Mouse (Mus musculus) hindbrain, embryonic 13.5 days (tissue): Measurements from ENCODE around the gene Ppp1r17. TPM values are rescaled to one million over a fixed set of nuclear protein-coding genes. Genes with fewer than 3 reads are reported as not detected.

Experiments used
- ATAC-seq: fragments of 200-750 bp; cut with Nextera tagmentation; 2 replicates; pipeline ENCODE4 v1.8.0; 2017; ENCODE audit warnings: moderate TSS enrichment; ENCODE audit not compliant: low FRiP score
- H3K27ac ChIP-seq: fragments of 300-500 bp; sonication (generic); 2 replicates; pipeline ENCODE4 v1.5.1; 2015; ENCODE audit warnings: inconsistent platforms, mild to moderate bottlenecking, moderate library complexity
- H3K27me3 ChIP-seq: fragments of 300-500 bp; sonication (generic); 2 replicates; pipeline ENCODE4 v1.6.1; 2015; ENCODE audit warnings: mild to moderate bottlenecking, inconsistent platforms
- H3K36me3 ChIP-seq: fragments of 300-500 bp; sonication (generic); 2 replicates; pipeline ENCODE4 v1.6.1; 2015; ENCODE audit warnings: mild to moderate bottlenecking, inconsistent platforms
- H3K4me1 ChIP-seq: fragments of 300-500 bp; sonication (generic); replicated peaks from 2 replicates; pipeline ENCODE4 v1.6.1; 2015; ENCODE audit warnings: inconsistent platforms
- H3K4me2 ChIP-seq: fragments of 300-500 bp; sonication (generic); 2 replicates; pipeline ENCODE4 v1.6.1; 2015; ENCODE audit warnings: inconsistent platforms, mild to moderate bottlenecking, moderate library complexity
- H3K4me3 ChIP-seq: fragments of 300-500 bp; sonication (generic); 2 replicates; pipeline ENCODE4 v1.5.1; 2015; ENCODE audit warnings: mild to moderate bottlenecking, inconsistent platforms
- H3K9ac ChIP-seq: fragments of 300-500 bp; sonication (generic); 2 replicates; pipeline ENCODE4 v1.6.1; 2015; ENCODE audit warnings: mild to moderate bottlenecking, inconsistent platforms
- H3K9me3 ChIP-seq: fragments of 300-500 bp; sonication (generic); 2 replicates; pipeline ENCODE4 v1.6.1; 2016; ENCODE audit warnings: inconsistent platforms
- WGBS: fragments of 180-500 bp; shearing (Covaris S2); methylation state at CpG from one replicate; pipeline ENCODE4 v1.1.7; 2015; 5-methylcytosine and 5-hydroxymethylcytosine counted together
- polyA plus RNA-seq: library from polyadenylated mRNA; unstranded; fragments of >200 nt; fragmentation: Nextera tagmentation; extraction: Ambion mirVana; gene quantifications from 2 replicates; pipeline ENCODE4 v1.2.1, GENCODE M21; 2015

Ppp1r17 gene
- polyA plus RNA-seq, 1 experiment from 2014 or later = 11.1 TPM

GRCm38 (mm10) chr6:56044270-56044669 lies 27.0 kb downstream of the Ppp1r17 start:
- H3K9me3 ChIP-seq = no peaks in the 10 kb centered on the region
- H3K27ac ChIP-seq = no peak overlapping the region
- no peak overlapping the region for H3K9ac ChIP-seq
- peaks cover 7% of the 10 kb centered on the region; the same call in 1 of the 2 replicates for H3K4me1 ChIP-seq
- H3K4me2 ChIP-seq = no peak overlapping the region
- H3K36me3 ChIP-seq = no peaks in the 10 kb centered on the region
- ATAC-seq = 0 out of 2 replicates have a peak, but pooled peaks have one; percentile 37
- no peak overlapping the region for H3K4me3 ChIP-seq
- H3K27me3 ChIP-seq = no peaks in the 10 kb centered on the region
- WGBS = 31% methylated on average over 5 of the region's 5 CpGs

GRCm38 (mm10) chr6:56044716-56045115 lies 27.4 kb downstream of the Ppp1r17 start:
- H3K36me3 ChIP-seq = no peaks in the 10 kb centered on the region
- 36% methylated on average over 1 of the region's 1 CpGs for WGBS
- no peaks in the 10 kb centered on the region for H3K27me3 ChIP-seq
- ATAC-seq = peak; percentile 36
- no peak overlapping the region for H3K4me3 ChIP-seq
- H3K4me2 ChIP-seq = no peak overlapping the region
- no peaks in the 10 kb centered on the region for H3K9me3 ChIP-seq
- H3K27ac ChIP-seq = peak overlapping the region; percentile 41; the same call in 1 of the 2 replicates
- H3K4me1 ChIP-seq = peaks cover 7% of the 10 kb centered on the region; the same call in 1 of the 2 replicates
- H3K9ac ChIP-seq = no peak overlapping the region

GRCm38 (mm10) chr6:56048580-56048979 lies 31.3 kb downstream of the Ppp1r17 start:
- Histone ChIP-seq H3K9ac (no peak overlapping the region), H3K4me1 (peaks cover 7% of the 10 kb centered on the region; the same call in 1 of the 2 replicates), H3K4me3 (no peak overlapping the region), H3K9me3 (no peaks in the 10 kb centered on the region), H3K27me3 (no peaks in the 10 kb centered on the region), H3K36me3 (no peaks in the 10 kb centered on the region), H3K27ac (no peak overlapping the region), H3K4me2 (no peak overlapping the region)
- ATAC-seq = no peak
- 92% methylated on average over 3 of the region's 3 CpGs for WGBS

- no peaks in the 10 kb centered on the region for H3K27me3 ChIP-seq
- no peaks in the 10 kb centered on the region for H3K36me3 ChIP-seq
- peaks cover 6% of the 10 kb centered on the region; the same call in 1 of the 2 replicates for H3K4me1 ChIP-seq
- H3K9me3 ChIP-seq = no peaks in the 10 kb centered on the region
- H3K9ac ChIP-seq = no peak overlapping the region
- H3K27ac ChIP-seq = no peak overlapping the region
- WGBS = 37% methylated on average over 4 of the region's 4 CpGs
- ATAC-seq = peak; percentile 81
- no peak overlapping the region for H3K4me3 ChIP-seq
- no peak overlapping the region for H3K4me2 ChIP-seq
These were observed 31.8 kb downstream of the Ppp1r17 start for GRCm38 (mm10) chr6:56049104-56049503.

- Histone ChIP-seq H3K27ac (no peak overlapping the region), H3K9me3 (no peaks in the 10 kb centered on the region), H3K4me2 (no peak overlapping the region), H3K36me3 (no peaks in the 10 kb centered on the region), H3K4me3 (no peak overlapping the region), H3K9ac (no peak overlapping the region), H3K27me3 (no peaks in the 10 kb centered on the region), H3K4me1 (no peaks in the 10 kb centered on the region)
- ATAC-seq = 0 out of 2 replicates have a peak, but pooled peaks have one; percentile 30
These were observed 46.4 kb downstream of the Ppp1r17 start for GRCm38 (mm10) chr6:56063736-56064135.

GRCm38 (mm10) chr6:56066632-56067282 lies 49.5 kb downstream of the Ppp1r17 start:
- no peaks in the 10 kb centered on the region for H3K4me1 ChIP-seq
- no peak overlapping the region for H3K4me3 ChIP-seq
- no peaks in the 10 kb centered on the region for H3K9me3 ChIP-seq
- H3K27me3 ChIP-seq = no peaks in the 10 kb centered on the region
- no peak overlapping the region for H3K4me2 ChIP-seq
- H3K36me3 ChIP-seq = no peaks in the 10 kb centered on the region
- H3K27ac ChIP-seq = no peak overlapping the region
- ATAC-seq = peak; percentile 82
- 47% methylated on average over 5 of the region's 5 CpGs for WGBS
- no peak overlapping the region for H3K9ac ChIP-seq

GRCm38 (mm10) chr6:56068516-56068915 lies 51.2 kb downstream of the Ppp1r17 start:
- no peaks in the 10 kb centered on the region for H3K4me1 ChIP-seq
- no peak for ATAC-seq
- no peak overlapping the region for H3K9ac ChIP-seq

GRCm38 (mm10) chr6:56076378-56076805 lies 59.1 kb downstream of the Ppp1r17 start:
- H3K27ac ChIP-seq = no peak overlapping the region
- peaks cover 15% of the 10 kb centered on the region for H3K27me3 ChIP-seq
- H3K9ac ChIP-seq = no peak overlapping the region
- H3K36me3 ChIP-seq = no peaks in the 10 kb centered on the region
- no peak overlapping the region for H3K4me2 ChIP-seq
- 0 out of 2 replicates have a peak, but pooled peaks have one; percentile 65 for ATAC-seq
- 20% methylated on average over 4 of the region's 4 CpGs for WGBS
- H3K4me3 ChIP-seq = no peak overlapping the region
- no peaks in the 10 kb centered on the region for H3K9me3 ChIP-seq
- no peaks in the 10 kb centered on the region; the same call in 1 of the 2 replicates for H3K4me1 ChIP-seq

More at GRCm38 (mm10) chr6:56068516-56068915, 51.2 kb downstream of the Ppp1r17 start:
- no peak overlapping the region for H3K4me2 ChIP-seq
- no peaks in the 10 kb centered on the region for H3K9me3 ChIP-seq
- H3K36me3 ChIP-seq = no peaks in the 10 kb centered on the region
- H3K27ac ChIP-seq = no peak overlapping the region
- H3K27me3 ChIP-seq = 0 out of 2 replicates have a peak, but pooled peaks cover 3% of the 10 kb centered on the region
- no peak overlapping the region for H3K4me3 ChIP-seq

Other genes with a start within 250 kb of the Ppp1r17 start
- gene Itprid1, start 180.6 kb upstream of the Ppp1r17 start, polyA plus RNA-seq = 0.05 TPM in 1 of 2 replicates, not detected in the other